Mouse (Mus musculus) heart, embryonic 12.5 days (tissue): ENCODE data around the gene Gm20388. TPM values are rescaled to one million over a fixed set of nuclear protein-coding genes. Genes with fewer than 3 reads are reported as not detected.

Experiments
- ATAC-seq: fragments of 200-750 bp; cut with Nextera tagmentation; 2 replicates; pipeline ENCODE4 v1.8.0; 2017; ENCODE audit warnings: moderate TSS enrichment, moderate library complexity; ENCODE audit not compliant: insufficient number of reproducible peaks, low FRiP score
- H3K27ac ChIP-seq: fragments of 300-500 bp; sonication (generic); 2 replicates; pipeline ENCODE4 v1.5.1; 2016; ENCODE audit warnings: mild to moderate bottlenecking, moderate library complexity; ENCODE audit not compliant: poor library complexity, severe bottlenecking
- H3K27me3 ChIP-seq: fragments of 300-500 bp; sonication (generic); replicated peaks from 2 replicates; pipeline ENCODE4 v1.6.1; 2016; ENCODE audit warnings: mild to moderate bottlenecking, moderate library complexity
- H3K36me3 ChIP-seq: fragments of 300-500 bp; sonication (generic); 2 replicates; pipeline ENCODE4 v1.6.1; 2016; ENCODE audit warnings: mild to moderate bottlenecking, moderate library complexity
- H3K4me1 ChIP-seq: fragments of 300-500 bp; sonication (generic); replicated peaks from 2 replicates; pipeline ENCODE4 v1.6.1; 2016; ENCODE audit warnings: mild to moderate bottlenecking
- H3K4me2 ChIP-seq: fragments of 300-500 bp; sonication (generic); 2 replicates; pipeline ENCODE4 v1.6.1; 2016; ENCODE audit warnings: mild to moderate bottlenecking, moderate library complexity
- H3K4me3 ChIP-seq: fragments of 300-500 bp; sonication (generic); 2 replicates; pipeline ENCODE4 v1.5.1; 2016; ENCODE audit warnings: mild to moderate bottlenecking
- H3K9ac ChIP-seq: fragments of 300-500 bp; sonication (generic); 2 replicates; pipeline ENCODE4 v1.6.1; 2016; ENCODE audit warnings: mild to moderate bottlenecking, moderate library complexity
- H3K9me3 ChIP-seq: fragments of 300-500 bp; sonication (generic); replicated peaks from 2 replicates; pipeline ENCODE4 v1.6.1; 2016; ENCODE audit warnings: mild to moderate bottlenecking, moderate library complexity
- WGBS: fragments of 180-500 bp; shearing (Covaris S2); methylation state at CpG from one replicate; pipeline ENCODE4 v1.1.7; 2016; 5-methylcytosine and 5-hydroxymethylcytosine counted together
- polyA plus RNA-seq: library from polyadenylated mRNA; unstranded; fragments of >200 nt; fragmentation: Nextera tagmentation; extraction: Ambion mirVana; gene quantifications from 2 replicates; pipeline ENCODE4 v1.2.1, GENCODE M21; 2016

Gm20388 gene
- polyA plus RNA-seq, 1 experiment from 2014 or later = not detected

- no peak for ATAC-seq
Observed at GRCm38 (mm10) chr8:124143871-124144618, 4233.4 kb downstream of the Gm20388 start.

GRCm38 (mm10) chr8:124144619-124144980 lies 4234.0 kb downstream of the Gm20388 start:
- H3K4me1 ChIP-seq = peaks cover 32% of the 10 kb centered on the region
- H3K27ac ChIP-seq = no peak overlapping the region
- H3K4me2 ChIP-seq = no peak overlapping the region
- H3K9ac ChIP-seq = no peak overlapping the region
- ATAC-seq = no peak
- H3K9me3 ChIP-seq = no peaks in the 10 kb centered on the region
- H3K36me3 ChIP-seq = no peaks in the 10 kb centered on the region
- no peaks in the 10 kb centered on the region for H3K27me3 ChIP-seq
- WGBS = 86% methylated on average over 12 of the region's 12 CpGs
- no peak overlapping the region for H3K4me3 ChIP-seq

More at GRCm38 (mm10) chr8:124143871-124144618, 4233.4 kb downstream of the Gm20388 start:
- Histone ChIP-seq H3K27me3 (no peaks in the 10 kb centered on the region), H3K27ac (no peak overlapping the region), H3K9me3 (no peaks in the 10 kb centered on the region), H3K4me1 (peaks cover 32% of the 10 kb centered on the region), H3K4me3 (no peak overlapping the region), H3K36me3 (no peaks in the 10 kb centered on the region), H3K9ac (no peak overlapping the region), H3K4me2 (no peak overlapping the region)
- 90% methylated on average over 16 of the region's 16 CpGs for WGBS

GRCm38 (mm10) chr8:124146286-124146685 lies 4235.6 kb downstream of the Gm20388 start:
- no peak overlapping the region for H3K4me2 ChIP-seq
- no peak for ATAC-seq
- H3K36me3 ChIP-seq = no peaks in the 10 kb centered on the region
- no peaks in the 10 kb centered on the region for H3K9me3 ChIP-seq
- H3K27ac ChIP-seq = no peak overlapping the region
- peaks cover 22% of the 10 kb centered on the region for H3K4me1 ChIP-seq
- no peaks in the 10 kb centered on the region for H3K27me3 ChIP-seq
- H3K4me3 ChIP-seq = no peak overlapping the region
- 80% methylated on average over 5 of the region's 5 CpGs for WGBS
- no peak overlapping the region for H3K9ac ChIP-seq

- WGBS = 54% methylated on average over 11 of the region's 11 CpGs
- peaks cover 17% of the 10 kb centered on the region; the same call in 1 of the 2 replicates for H3K4me1 ChIP-seq
- no peak overlapping the region for H3K4me3 ChIP-seq
- H3K9me3 ChIP-seq = peaks cover 5% of the 10 kb centered on the region; the same call in 1 of the 2 replicates
- no peak overlapping the region for H3K27ac ChIP-seq
- H3K36me3 ChIP-seq = no peaks in the 10 kb centered on the region
- no peaks in the 10 kb centered on the region for H3K27me3 ChIP-seq
- no peak overlapping the region for H3K4me2 ChIP-seq
- ATAC-seq = no peak
- no peak overlapping the region for H3K9ac ChIP-seq
Observed at GRCm38 (mm10) chr8:124150009-124150408, 4239.4 kb downstream of the Gm20388 start.

GRCm38 (mm10) chr8:124150536-124150935 lies 4239.9 kb downstream of the Gm20388 start:
- Histone ChIP-seq H3K9ac (no peak overlapping the region), H3K27me3 (no peaks in the 10 kb centered on the region), H3K27ac (no peak overlapping the region), H3K4me2 (no peak overlapping the region), H3K9me3 (peaks cover 5% of the 10 kb centered on the region; the same call in 1 of the 2 replicates), H3K36me3 (no peaks in the 10 kb centered on the region), H3K4me1 (peaks cover 18% of the 10 kb centered on the region; the same call in 1 of the 2 replicates), H3K4me3 (no peak overlapping the region)
- ATAC-seq = no peak
- WGBS = 71% methylated on average over 5 of the region's 5 CpGs

GRCm38 (mm10) chr8:124151881-124152280 lies 4241.2 kb downstream of the Gm20388 start:
- no peak overlapping the region for H3K27ac ChIP-seq
- H3K36me3 ChIP-seq = no peaks in the 10 kb centered on the region
- H3K9me3 ChIP-seq = peaks cover 5% of the 10 kb centered on the region; the same call in 1 of the 2 replicates
- H3K4me1 ChIP-seq = peaks cover 23% of the 10 kb centered on the region
- H3K27me3 ChIP-seq = no peaks in the 10 kb centered on the region
- H3K4me3 ChIP-seq = no peak overlapping the region
- no peak overlapping the region for H3K9ac ChIP-seq
- H3K4me2 ChIP-seq = no peak overlapping the region
- 81% methylated on average over 6 of the region's 6 CpGs for WGBS
- no peak for ATAC-seq

GRCm38 (mm10) chr8:124152771-124153170 lies 4242.1 kb downstream of the Gm20388 start:
- Histone ChIP-seq H3K4me3 (no peak overlapping the region), H3K27me3 (no peaks in the 10 kb centered on the region), H3K4me1 (peaks cover 23% of the 10 kb centered on the region), H3K4me2 (no peak overlapping the region), H3K36me3 (no peaks in the 10 kb centered on the region), H3K9ac (no peak overlapping the region), H3K9me3 (peaks cover 5% of the 10 kb centered on the region; the same call in 1 of the 2 replicates), H3K27ac (no peak overlapping the region)
- 83% methylated on average over 8 of the region's 8 CpGs for WGBS
- ATAC-seq = no peak

GRCm38 (mm10) chr8:124156324-124156723 lies 4245.7 kb downstream of the Gm20388 start:
- no peak overlapping the region for H3K4me3 ChIP-seq
- no peaks in the 10 kb centered on the region for H3K27me3 ChIP-seq
- H3K4me2 ChIP-seq = no peak overlapping the region
- H3K9ac ChIP-seq = no peak overlapping the region
- peaks cover 5% of the 10 kb centered on the region; the same call in 1 of the 2 replicates for H3K9me3 ChIP-seq
- peak; percentile 22; the same call in 1 of the 2 replicates for ATAC-seq
- peaks cover 20% of the 10 kb centered on the region for H3K4me1 ChIP-seq
- no peaks in the 10 kb centered on the region for H3K36me3 ChIP-seq
- 65% methylated on average over 7 of the region's 7 CpGs for WGBS
- no peak overlapping the region for H3K27ac ChIP-seq

- Histone ChIP-seq H3K4me3 (no peak overlapping the region), H3K9ac (no peak overlapping the region), H3K36me3 (no peaks in the 10 kb centered on the region), H3K27ac (no peak overlapping the region), H3K4me2 (no peak overlapping the region), H3K4me1 (no peaks in the 10 kb centered on the region), H3K27me3 (no peaks in the 10 kb centered on the region), H3K9me3 (no peaks in the 10 kb centered on the region)
- WGBS = 70% methylated on average over 5 of the region's 5 CpGs
- ATAC-seq = no peak
Observed at GRCm38 (mm10) chr8:124161683-124162082, 4251.0 kb downstream of the Gm20388 start.

- H3K9me3 ChIP-seq = no peaks in the 10 kb centered on the region
- no peaks in the 10 kb centered on the region for H3K36me3 ChIP-seq
- H3K4me3 ChIP-seq = no peak overlapping the region
- no peak overlapping the region for H3K27ac ChIP-seq
- H3K9ac ChIP-seq = no peak overlapping the region
- no peaks in the 10 kb centered on the region for H3K27me3 ChIP-seq
- no peaks in the 10 kb centered on the region for H3K4me1 ChIP-seq
- WGBS = 85% methylated on average over 5 of the region's 5 CpGs
- no peak for ATAC-seq
- H3K4me2 ChIP-seq = no peak overlapping the region
Observed at GRCm38 (mm10) chr8:124163258-124163657, 4252.6 kb downstream of the Gm20388 start.

GRCm38 (mm10) chr8:124169749-124170148 lies 4259.1 kb downstream of the Gm20388 start:
- Histone ChIP-seq H3K9me3 (no peaks in the 10 kb centered on the region), H3K9ac (no peak overlapping the region), H3K27ac (no peak overlapping the region), H3K4me2 (no peak overlapping the region), H3K36me3 (no peaks in the 10 kb centered on the region), H3K4me3 (no peak overlapping the region), H3K27me3 (peaks cover 16% of the 10 kb centered on the region; the same call in 1 of the 2 replicates), H3K4me1 (peaks cover 27% of the 10 kb centered on the region)
- no peak for ATAC-seq
- 85% methylated on average over 7 of the region's 7 CpGs for WGBS
